Mouse (Mus musculus): ENCODE results near the gene Ap5m1.

The Ap5m1 gene

DNA sequence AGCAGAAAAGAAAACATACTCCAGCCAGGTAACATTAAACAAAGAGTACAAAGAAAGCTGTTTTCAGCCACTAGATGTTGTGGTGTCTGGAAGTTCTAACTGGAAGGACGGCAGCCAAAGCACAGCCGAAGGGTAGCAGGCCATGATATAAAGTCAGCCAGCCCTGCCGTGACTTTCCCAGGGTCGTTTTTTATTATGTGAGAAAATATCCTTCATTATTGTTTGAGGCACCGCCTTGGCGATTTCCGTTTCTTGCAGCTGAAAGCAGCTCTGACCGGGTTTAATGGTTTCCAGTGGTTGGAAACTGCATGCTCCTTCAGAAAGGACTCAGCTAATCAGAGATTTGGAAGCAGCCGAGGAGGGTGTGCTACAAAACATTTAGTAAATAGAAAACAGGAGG lies 55.8 kb downstream of the Ap5m1 start:
- no peak for DNase-seq (ENCODE audit: extremely low read depth, low read depth)

DNA sequence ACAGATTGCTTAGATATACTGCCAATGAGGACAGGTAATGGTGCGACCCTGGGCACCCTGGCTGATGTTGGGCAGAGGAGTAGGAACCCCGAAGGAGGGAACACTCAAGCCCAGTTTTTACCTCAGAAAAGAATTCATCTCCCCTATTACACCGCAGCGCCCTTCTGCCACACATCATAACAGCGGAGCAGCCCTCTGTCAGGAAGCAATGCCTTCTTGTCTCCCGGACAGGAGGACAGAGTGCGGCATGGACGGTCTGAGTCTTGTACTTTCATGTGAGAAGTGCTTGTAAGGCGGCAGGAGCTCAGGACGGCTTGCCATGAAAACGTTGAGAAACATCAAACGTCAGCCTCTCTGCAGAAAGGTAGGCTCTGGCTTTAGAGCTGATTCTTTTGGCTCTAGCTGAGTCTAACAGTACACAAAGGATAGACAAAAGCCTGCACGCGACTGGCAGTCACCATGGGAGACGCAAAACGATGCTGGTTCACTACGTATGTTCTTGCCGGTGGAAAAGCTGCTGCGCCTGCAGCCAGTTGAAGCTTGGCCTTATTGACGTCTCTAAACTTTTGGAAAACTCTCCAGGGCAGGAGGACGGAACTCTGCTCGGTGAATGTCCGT lies 61.4 kb downstream of the Ap5m1 start:
- no peak for DNase-seq (ENCODE audit: extremely low read depth, low read depth)

DNA sequence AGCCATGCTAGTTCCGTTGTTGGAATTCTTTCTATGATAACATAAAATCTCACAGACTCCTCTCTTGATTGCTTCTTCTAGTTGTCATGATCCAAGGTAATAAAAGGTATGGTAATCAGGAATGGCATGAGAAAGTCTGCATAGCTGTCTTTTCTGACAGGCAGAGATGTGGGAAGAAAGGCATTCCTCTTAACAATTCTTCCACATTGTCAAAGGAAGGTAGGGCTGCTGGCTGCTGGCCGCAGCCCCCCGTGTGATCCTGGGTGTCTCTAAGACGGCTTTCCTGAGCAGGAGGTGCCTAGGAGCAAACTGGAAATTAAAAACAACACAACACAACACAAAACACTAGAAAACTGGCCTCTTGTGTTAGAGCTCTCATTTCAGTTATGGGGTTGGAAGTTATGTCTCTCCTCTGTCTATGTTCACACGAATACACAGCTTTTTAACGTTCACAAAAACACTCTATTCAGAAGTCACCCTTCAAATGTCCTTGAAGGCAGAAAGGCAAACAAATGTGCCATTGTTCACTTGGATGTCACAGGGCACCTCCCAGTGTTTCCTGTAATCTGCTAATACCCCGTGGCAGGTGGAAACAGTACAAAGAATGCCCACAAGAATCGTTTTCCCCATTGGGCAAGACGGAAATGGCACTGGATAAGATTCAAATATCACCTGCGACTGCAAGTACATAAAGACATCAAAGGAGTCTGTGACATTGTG lies 62.8 kb downstream of the Ap5m1 start:
- DNase-seq (ENCODE audit: extremely low read depth, low read depth): no peak

DNA sequence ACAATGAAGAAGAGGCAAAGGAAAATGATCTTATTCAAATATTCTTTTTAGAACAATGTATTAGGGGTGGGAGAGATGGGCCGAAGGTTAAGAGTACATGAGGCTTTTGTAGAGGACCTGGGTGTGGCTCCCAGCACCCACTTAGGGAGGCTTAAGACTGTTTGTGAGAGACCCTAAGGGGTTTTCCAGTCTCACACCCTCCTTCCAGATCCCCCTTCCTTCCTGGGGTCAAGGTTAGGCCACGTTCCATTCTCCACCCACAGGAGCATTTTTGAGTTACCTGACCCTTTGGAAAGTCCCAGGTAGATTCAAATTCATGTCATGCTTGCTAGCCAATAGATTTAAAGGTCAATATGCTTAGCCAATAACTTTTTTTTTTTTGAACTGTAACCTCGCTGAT lies 66.5 kb downstream of the Ap5m1 start:
- no peak for DNase-seq (ENCODE audit: extremely low read depth, low read depth)

DNA sequence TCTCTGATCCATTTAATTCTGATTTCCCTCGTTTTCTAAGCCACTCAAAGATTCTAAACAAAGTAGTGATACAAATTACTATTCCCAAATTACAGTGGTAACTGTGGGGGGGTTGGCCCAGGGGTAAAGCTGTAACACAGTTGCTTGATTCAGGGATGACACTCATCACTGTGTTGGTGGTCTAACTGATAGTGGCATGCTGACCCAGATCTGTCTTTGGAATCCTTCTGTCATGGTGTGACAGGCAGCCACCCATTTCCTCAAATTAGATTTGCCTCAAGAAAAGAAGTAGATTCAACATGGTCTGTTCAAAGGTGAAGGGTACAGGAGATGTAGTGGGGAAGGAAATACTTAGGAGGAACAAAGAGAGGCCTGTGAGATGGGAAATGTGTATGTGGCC lies 72.3 kb downstream of the Ap5m1 start:
- DNase-seq (ENCODE audit: extremely low read depth, low read depth): no peak

DNA sequence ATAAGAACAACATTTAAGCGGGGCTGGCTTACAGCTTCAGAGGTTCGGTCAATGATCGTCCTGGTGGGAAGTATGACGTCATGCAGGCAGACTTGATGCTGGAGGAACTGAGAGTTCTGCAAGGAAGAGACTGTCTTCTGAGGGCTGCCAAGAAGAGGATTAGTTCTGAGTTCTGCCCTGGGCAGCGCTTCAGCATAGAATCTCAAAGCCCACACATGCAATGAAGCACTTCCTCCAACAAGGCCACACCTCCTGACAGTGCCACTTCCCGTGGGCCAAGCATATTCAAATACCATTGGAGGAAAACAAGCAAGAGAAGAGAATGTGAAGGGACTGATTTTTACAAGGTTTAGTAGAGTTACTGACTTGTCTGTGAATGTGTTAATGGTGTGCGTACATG lies 74.9 kb downstream of the Ap5m1 start:
- no peak for DNase-seq (ENCODE audit: extremely low read depth, low read depth)

Data from MEL-GATA-1-ER (cell line).